Mouse (Mus musculus): ENCODE measurements around the gene Stam.

- TF ChIP-seq CTCF (IDR thresholded peaks at IDR 0.05; ENCODE audit: control insufficient read depth, insufficient read depth, low read length) (no peak), POLR2A (IDR thresholded peaks at IDR 0.05; ENCODE audit: borderline replicate concordance, control insufficient read depth, low read depth, low read length) (no peak)
These were observed 25.1 kb upstream of the Stam start for GRCm38 (mm10) chr2:14048808-14049207.
